Mouse (Mus musculus) liver, embryonic 11.5 days (tissue): Measurements from ENCODE around the gene Krtap4-2. TPM values are rescaled to one million over a fixed set of nuclear protein-coding genes. Genes with fewer than 3 reads are reported as not detected.
"Not testable (repeated sequence)": the region's sequence is repeated elsewhere in the genome, so short reads cannot be mapped to it uniquely, and the experiment has no call there.

Source experiments
- ATAC-seq: fragments of 200-750 bp; cut with Nextera tagmentation; replicated peaks from 2 replicates; pipeline ENCODE4 v1.8.0; 2017; ENCODE audit warnings: moderate number of reproducible peaks, mild to moderate bottlenecking, moderate TSS enrichment, moderate library complexity; ENCODE audit not compliant: low FRiP score
- DNase-seq: peaks from one replicate; pipeline ENCODE4 v3.0.0-alpha.2; 2017; ENCODE audit warnings: low spot score
- H3K27ac ChIP-seq: fragments of 300-500 bp; sonication (generic); 2 replicates; pipeline ENCODE4 v1.5.1; 2014; ENCODE audit warnings: mild to moderate bottlenecking, low read depth, low read length, control low read depth
- H3K27me3 ChIP-seq: fragments of 300-500 bp; sonication (generic); replicated peaks from 2 replicates; pipeline ENCODE4 v1.6.1; 2014; ENCODE audit warnings: low read length, mixed read lengths; ENCODE audit not compliant: control insufficient read depth, insufficient read depth
- H3K36me3 ChIP-seq: fragments of 300-500 bp; sonication (generic); 2 replicates; pipeline ENCODE4 v1.6.1; 2014; ENCODE audit warnings: mild to moderate bottlenecking, low read length, moderate library complexity, mixed read lengths; ENCODE audit not compliant: control insufficient read depth, insufficient read depth
- H3K4me1 ChIP-seq: fragments of 300-500 bp; sonication (generic); replicated peaks from 2 replicates; pipeline ENCODE4 v1.6.1; 2014; ENCODE audit warnings: low read length, mixed read lengths; ENCODE audit not compliant: control insufficient read depth, insufficient read depth
- H3K4me2 ChIP-seq: fragments of 300-500 bp; sonication (generic); 2 replicates; pipeline ENCODE4 v1.6.1; 2014; ENCODE audit warnings: mild to moderate bottlenecking, control low read depth, moderate library complexity
- H3K4me3 ChIP-seq: fragments of 300-500 bp; sonication (generic); 2 replicates; pipeline ENCODE4 v1.5.1; 2014; ENCODE audit warnings: low read depth, low read length, control low read depth
- H3K9ac ChIP-seq: fragments of 300-500 bp; sonication (generic); 2 replicates; pipeline ENCODE4 v1.6.1; 2014; ENCODE audit warnings: low read depth, low read length, control low read depth
- H3K9me3 ChIP-seq: fragments of 300-500 bp; sonication (generic); 2 replicates; pipeline ENCODE4 v1.6.1; 2016; ENCODE audit warnings: low read length, inconsistent platforms, mixed read lengths; ENCODE audit not compliant: control insufficient read depth
- WGBS: fragments of 180-500 bp; shearing (Covaris S2); extraction: QIAGEN DNeasy Blood & Tissue Kit; methylation state at CpG from one replicate; pipeline ENCODE4 v1.1.7; 2014; 5-methylcytosine and 5-hydroxymethylcytosine counted together
- polyA plus RNA-seq: library from polyadenylated mRNA; unstranded; fragments of >200 nt; fragmentation: Nextera tagmentation; extraction: Ambion mirVana; gene quantifications from 2 replicates; pipeline ENCODE4 v1.2.1, GENCODE M21; 2014

Krtap4-2 gene
- polyA plus RNA-seq: not detected in 2 replicates

GRCm38 (mm10) chr11:99634653-99635134, at the start of gene Krtap4-2:
Gene Krtap4-2, minus strand, starts transcription at chr11:99635084.
- no peaks in the 10 kb centered on the region for H3K4me1 ChIP-seq
- H3K4me2 ChIP-seq: no peak within 1 kb of the TSS
- no peak within 1 kb of the TSS for H3K4me3 ChIP-seq
- DNase-seq (no peak), ATAC-seq (no peak)
- WGBS: 47% methylated on average over 8 of the region's 8 CpGs
- no peaks in the 10 kb centered on the region for H3K27me3 ChIP-seq
- no peaks in the 10 kb centered on the region for H3K9me3 ChIP-seq
- H3K9ac ChIP-seq: no peak within 1 kb of the TSS
- H3K27ac ChIP-seq: no peak within 1 kb of the TSS
- no peaks in the 10 kb centered on the region for H3K36me3 ChIP-seq

DNA sequence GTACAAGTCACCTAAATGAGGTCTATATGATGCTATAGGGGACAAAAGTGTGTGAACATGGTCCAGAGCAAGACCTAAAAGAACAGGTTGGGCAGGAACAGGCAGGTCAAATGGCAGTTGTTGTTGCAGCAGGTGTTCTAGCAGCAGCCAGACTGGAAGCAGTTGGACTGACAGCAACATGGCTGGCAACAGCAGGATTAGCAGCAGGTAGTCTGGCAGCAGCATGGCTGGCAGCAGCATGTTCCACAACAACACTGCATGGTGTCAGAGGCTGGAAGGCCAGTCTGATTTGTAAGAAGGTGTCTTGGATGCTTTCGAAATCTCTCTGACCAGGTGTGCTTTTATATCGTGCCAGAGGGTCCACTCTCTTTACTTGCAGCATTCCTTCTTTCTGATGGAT, 48.6 kb upstream of the Krtap4-2 start:
- Histone ChIP-seq H3K9ac (no peak overlapping the region), H3K27me3 (no peaks in the 10 kb centered on the region), H3K4me3 (no peak overlapping the region), H3K27ac (no peak overlapping the region), H3K4me2 (no peak overlapping the region), H3K36me3 (no peaks in the 10 kb centered on the region), H3K9me3 (no peaks in the 10 kb centered on the region), H3K4me1 (no peaks in the 10 kb centered on the region)
- DNase-seq: no peak
- 71% methylated on average over 2 of the region's 2 CpGs for WGBS
- ATAC-seq: no peak

- Histone ChIP-seq H3K4me1 (no peaks in the 10 kb centered on the region), H3K27ac (no peak within 1 kb of the TSS), H3K4me2 (no peak within 1 kb of the TSS), H3K9ac (no peak within 1 kb of the TSS), H3K27me3 (no peaks in the 10 kb centered on the region), H3K9me3 (no peaks in the 10 kb centered on the region), H3K4me3 (no peak within 1 kb of the TSS), H3K36me3 (no peaks in the 10 kb centered on the region)
- ATAC-seq: no peak
- no peak for DNase-seq
Observed at GRCm38 (mm10) chr11:99665860-99666259, 31.0 kb upstream of the Krtap4-2 start, which contains the start of gene Krtap4-6. Gene Krtap4-6, minus strand, starts transcription at chr11:99665960.

DNA sequence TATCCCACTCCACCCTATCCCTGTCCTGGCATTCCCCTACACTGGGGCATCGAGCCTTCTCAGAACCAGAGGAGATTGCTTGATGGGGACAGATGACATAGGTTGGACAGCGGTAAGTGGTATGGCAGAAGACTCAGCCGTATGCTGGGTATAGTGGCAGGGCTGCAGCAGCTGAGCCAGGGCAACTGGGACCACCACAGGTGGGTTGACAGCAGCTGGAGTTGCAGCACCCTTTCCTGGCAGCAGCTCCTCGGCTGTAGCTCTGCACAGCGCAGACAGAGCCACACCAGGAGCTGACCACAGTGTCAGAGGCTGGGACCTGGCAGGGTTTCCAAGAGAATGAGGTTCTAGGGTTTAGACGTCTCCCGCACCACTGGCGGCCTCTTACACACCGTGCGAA, 27.9 kb upstream of the Krtap4-2 start:
- ATAC-seq: no peak
- H3K4me1 ChIP-seq: no peaks in the 10 kb centered on the region
- WGBS: 85% methylated on average over 10 of the region's 10 CpGs

GRCm38 (mm10) chr11:99659256-99659655, 24.4 kb upstream of the Krtap4-2 start:
- DNase-seq: no peak
- ATAC-seq: no peak
- H3K36me3 ChIP-seq: no peaks in the 10 kb centered on the region
- no peak overlapping the region for H3K4me2 ChIP-seq
- no peak overlapping the region for H3K9ac ChIP-seq
- no peaks in the 10 kb centered on the region for H3K4me1 ChIP-seq
- H3K9me3 ChIP-seq: no peaks in the 10 kb centered on the region
- H3K27ac ChIP-seq: no peak overlapping the region
- H3K4me3 ChIP-seq: no peak overlapping the region
- H3K27me3 ChIP-seq: no peaks in the 10 kb centered on the region
- 78% methylated on average over 4 of the region's 4 CpGs for WGBS

More for the DNA sequence above, 27.9 kb upstream of the Krtap4-2 start:
- DNase-seq: no peak
- H3K9ac ChIP-seq: no peak overlapping the region
- no peak overlapping the region for H3K27ac ChIP-seq
- H3K27me3 ChIP-seq: no peaks in the 10 kb centered on the region
- H3K9me3 ChIP-seq: no peaks in the 10 kb centered on the region
- no peaks in the 10 kb centered on the region for H3K36me3 ChIP-seq
- no peak overlapping the region for H3K4me3 ChIP-seq
- H3K4me2 ChIP-seq: no peak overlapping the region

DNA sequence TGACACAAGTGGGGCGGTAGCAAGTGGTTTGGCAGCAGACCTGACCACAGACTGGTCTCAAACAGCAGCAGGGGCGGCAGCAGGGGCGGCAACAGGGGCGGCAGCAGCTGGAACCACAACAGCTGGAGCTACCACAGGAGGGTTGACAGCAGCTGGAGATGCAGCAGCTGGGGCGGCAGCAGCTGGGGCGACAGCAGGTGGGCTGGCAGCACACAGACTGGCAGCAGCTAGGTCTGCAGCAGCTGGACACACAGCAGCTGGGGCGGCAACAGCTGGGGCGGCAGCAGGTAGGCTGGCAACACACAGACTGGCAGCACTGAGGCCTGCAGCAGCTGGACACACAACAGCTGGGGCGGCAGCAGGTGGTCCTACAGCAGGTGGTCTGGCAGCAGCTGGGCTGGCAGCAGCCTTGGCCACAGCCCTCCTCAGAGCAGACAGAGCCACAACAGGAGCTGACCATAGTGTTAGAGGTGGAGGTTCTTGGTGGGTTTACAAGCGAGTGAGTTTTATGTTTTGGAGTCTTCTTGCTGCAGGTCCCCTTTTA, 23.7 kb upstream of the Krtap4-2 start, which contains the start of gene Gm11563:
Gene Gm11563, minus strand, starts transcription at position 494 of the 544 bp plus-strand sequence.
- not testable (repeated sequence) for H3K27ac ChIP-seq, H3K27me3 ChIP-seq, H3K9me3 ChIP-seq, H3K9ac ChIP-seq, H3K4me1 ChIP-seq, DNase-seq, H3K36me3 ChIP-seq, H3K4me2 ChIP-seq, ATAC-seq, H3K4me3 ChIP-seq
- WGBS: 56% methylated on average over 10 of the region's 10 CpGs

DNA sequence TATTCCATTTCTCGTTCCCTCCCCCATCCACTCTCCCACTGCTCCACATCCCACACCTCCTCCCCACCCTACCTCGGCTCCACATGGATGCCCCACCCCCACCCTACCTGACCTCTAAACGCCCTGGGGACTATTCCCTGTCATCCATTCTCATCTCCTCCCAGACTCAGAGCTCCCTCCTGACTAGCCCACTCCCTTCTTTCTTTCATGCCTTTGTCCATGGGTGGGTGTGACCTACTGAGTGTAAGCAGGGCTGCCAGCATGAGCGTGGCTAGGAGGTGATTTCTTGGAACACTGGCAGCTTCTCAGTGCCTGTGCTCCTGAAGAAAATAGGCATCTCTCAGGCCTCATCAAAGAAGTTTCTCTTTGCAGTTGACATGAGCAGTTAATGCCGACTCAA, 22.2 kb upstream of the Krtap4-2 start:
- DNase-seq: no peak
- no peaks in the 10 kb centered on the region for H3K36me3 ChIP-seq
- no peaks in the 10 kb centered on the region for H3K4me1 ChIP-seq
- H3K27me3 ChIP-seq: no peaks in the 10 kb centered on the region
- 54% methylated on average over 5 of the region's 5 CpGs for WGBS
- H3K9me3 ChIP-seq: no peaks in the 10 kb centered on the region
- no peak for ATAC-seq
- H3K4me3 ChIP-seq: no peak overlapping the region
- no peak overlapping the region for H3K4me2 ChIP-seq
- no peak overlapping the region for H3K9ac ChIP-seq
- H3K27ac ChIP-seq: no peak overlapping the region

DNA sequence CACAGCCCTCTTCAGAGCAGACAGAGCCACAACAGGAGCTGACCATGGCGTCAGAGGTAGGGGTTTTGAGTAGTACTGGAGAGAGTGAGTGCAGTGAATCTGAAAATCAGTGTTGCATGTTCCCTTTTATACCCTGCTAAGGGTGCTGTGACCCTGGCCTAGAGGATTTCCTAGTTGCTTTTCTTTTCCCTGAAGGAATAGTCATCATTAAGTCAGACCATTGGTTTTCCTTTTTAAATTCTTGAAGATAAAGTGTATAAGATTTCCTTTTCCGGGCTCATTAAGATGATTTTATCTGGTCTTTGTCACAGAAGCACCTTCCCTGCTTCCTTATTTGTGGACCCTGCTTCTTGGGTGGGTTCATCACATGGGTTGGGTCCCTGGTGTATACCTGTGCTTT, 15.3 kb upstream of the Krtap4-2 start, which contains the start of gene Gm11555:
Gene Gm11555, minus strand, starts transcription at position 101 of the 400 bp plus-strand sequence.
- no peak for ATAC-seq
- no peaks in the 10 kb centered on the region for H3K36me3 ChIP-seq
- H3K4me3 ChIP-seq: no peak within 1 kb of the TSS
- no peaks in the 10 kb centered on the region for H3K27me3 ChIP-seq
- no peak within 1 kb of the TSS for H3K4me2 ChIP-seq
- H3K27ac ChIP-seq: no peak within 1 kb of the TSS
- H3K4me1 ChIP-seq: no peaks in the 10 kb centered on the region
- WGBS: 62% methylated on average over 2 of the region's 2 CpGs
- H3K9me3 ChIP-seq: no peaks in the 10 kb centered on the region
- H3K9ac ChIP-seq: no peak within 1 kb of the TSS
- no peak for DNase-seq

GRCm38 (mm10) chr11:99646444-99646843, 11.6 kb upstream of the Krtap4-2 start:
- H3K27ac ChIP-seq: no peak overlapping the region
- no peak overlapping the region for H3K4me3 ChIP-seq
- DNase-seq (no peak), ATAC-seq (no peak)
- H3K36me3 ChIP-seq: no peaks in the 10 kb centered on the region
- H3K27me3 ChIP-seq: no peaks in the 10 kb centered on the region
- H3K4me1 ChIP-seq: no peaks in the 10 kb centered on the region
- no peak overlapping the region for H3K9ac ChIP-seq
- no peaks in the 10 kb centered on the region for H3K9me3 ChIP-seq
- H3K4me2 ChIP-seq: no peak overlapping the region
- 83% methylated on average over 15 of the region's 15 CpGs for WGBS
